Comparison of ENCODE assay signal across 7 mouse cellular contexts in genomic region chr4:149774094-149774470, GRCm38 (mm10). TPM values are rescaled to one million over a fixed set of nuclear protein-coding genes. Genes with fewer than 3 reads are reported as not detected.
DNase-seq lines count a peak whose midpoint lies in the region; ATAC-seq lines count a peak whose summit lies in the region.

Gene Slc25a33 (minus strand): TSS chr4:149774277.

- no peaks in the 10 kb centered on the region for H3K9me3 ChIP-seq in embryonic facial prominence, embryonic 10.5 days
- H3K9me3 ChIP-seq in limb, embryonic 11.5 days (ENCODE audit: control insufficient read depth, low read length), result no peaks in the 10 kb centered on the region
- no peaks in the 10 kb centered on the region for H3K9me3 ChIP-seq in midbrain, embryonic 14.5 days (ENCODE audit: control insufficient read depth, low read length)

- under 1% methylated on average over 51 of the region's 51 CpGs for WGBS in embryonic facial prominence, embryonic 10.5 days
- WGBS in limb, embryonic 11.5 days, result 0% methylated on average over 51 of the region's 51 CpGs
- under 1% methylated on average over 51 of the region's 51 CpGs for WGBS in midbrain, embryonic 14.5 days

- peaks cover 29% of the 10 kb centered on the region for H3K4me1 ChIP-seq in embryonic facial prominence, embryonic 10.5 days
- H3K4me1 ChIP-seq in limb, embryonic 11.5 days (ENCODE audit: control insufficient read depth, insufficient read depth, low read length), result 0 out of 2 replicates have a peak, but pooled peaks cover 7% of the 10 kb centered on the region
- peaks cover 16% of the 10 kb centered on the region for H3K4me1 ChIP-seq in midbrain, embryonic 14.5 days (ENCODE audit: control insufficient read depth, insufficient read depth, low read length)

- peak within 1 kb of the TSS; percentile 83 for H3K9ac ChIP-seq in limb, embryonic 11.5 days (ENCODE audit: low read length)
- H3K9ac ChIP-seq in midbrain, embryonic 14.5 days (replicated peaks; ENCODE audit: low read length), result peak within 1 kb of the TSS; percentile 79

- H3K4me3 ChIP-seq in embryonic facial prominence, embryonic 10.5 days, result peak within 1 kb of the TSS; percentile 72
- H3K4me3 ChIP-seq in limb, embryonic 11.5 days (ENCODE audit: low read depth, low read length), result peak within 1 kb of the TSS; percentile 50
- H3K4me3 ChIP-seq in midbrain, embryonic 14.5 days (replicated peaks; ENCODE audit: low read depth, low read length), result peak within 1 kb of the TSS; percentile 78

- ATAC-seq in granulocyte monocyte progenitor cell, adult 5-6 weeks (replicated peaks; ENCODE audit: poor library complexity, severe bottlenecking), result peak; percentile 94
- peak; percentile 96 for ATAC-seq in limb, embryonic 11.5 days (ENCODE audit: insufficient number of reproducible peaks, low FRiP score, low TSS enrichment, low read depth)
- ATAC-seq in midbrain, embryonic 14.5 days (ENCODE audit: low FRiP score, low TSS enrichment), result peak; percentile 97

- peak; percentile 99 for DNase-seq in adrenal gland, postnatal 10 days
- peak; percentile 96 for DNase-seq in embryonic facial prominence, embryonic 10.5 days (ENCODE audit: low spot score)
- DNase-seq in kidney, adult 11 months, result peak; percentile 97
- DNase-seq in limb, embryonic 11.5 days (ENCODE audit: low spot score), result peak; percentile 95
- peak; percentile 98 for DNase-seq in midbrain, embryonic 14.5 days
- peak; percentile 92 to 96 for DNase-seq in spleen, adult 18-20 months

- H3K36me3 ChIP-seq in embryonic facial prominence, embryonic 10.5 days (replicated peaks), result peaks cover 3% of the 10 kb centered on the region; the same call in 1 of the 2 replicates
- no peaks in the 10 kb centered on the region for H3K36me3 ChIP-seq in limb, embryonic 11.5 days (ENCODE audit: control insufficient read depth, insufficient read depth, low read length)
- no peaks in the 10 kb centered on the region for H3K36me3 ChIP-seq in midbrain, embryonic 14.5 days (ENCODE audit: control insufficient read depth, insufficient read depth, low read length)

- H3K27ac ChIP-seq in embryonic facial prominence, embryonic 10.5 days (replicated peaks), result peak within 1 kb of the TSS; percentile 85
- no peak within 1 kb of the TSS; the same call in 1 of the 2 replicates for H3K27ac ChIP-seq in limb, embryonic 11.5 days (replicated peaks; ENCODE audit: low read depth, low read length)
- peak within 1 kb of the TSS; percentile 85 for H3K27ac ChIP-seq in midbrain, embryonic 14.5 days (replicated peaks; ENCODE audit: low read depth, low read length)

- H3K27me3 ChIP-seq in embryonic facial prominence, embryonic 10.5 days (replicated peaks; ENCODE audit: low read depth, poor library complexity, severe bottlenecking), result peaks cover 33% of the 10 kb centered on the region
- H3K27me3 ChIP-seq in limb, embryonic 11.5 days (ENCODE audit: control insufficient read depth, insufficient read depth, low read length), result no peaks in the 10 kb centered on the region
- no peaks in the 10 kb centered on the region for H3K27me3 ChIP-seq in midbrain, embryonic 14.5 days (ENCODE audit: control insufficient read depth, insufficient read depth, low read length)

- peak within 1 kb of the TSS; percentile 98 for H3K4me2 ChIP-seq in limb, embryonic 11.5 days (ENCODE audit: low read depth, severe bottlenecking)
- H3K4me2 ChIP-seq in midbrain, embryonic 14.5 days (ENCODE audit: low read length), result peak within 1 kb of the TSS; percentile 98

RNA-seq across cellular contexts. Expression of gene Slc25a33, which starts in this region (rescaled TPM):
- 10 to 100 TPM; 24.3 to 34.0 TPM for total RNA-seq in adrenal gland, postnatal 10 days (2021)
- 17.6 and 18.7 TPM in 2 replicates for polyA plus RNA-seq in embryonic facial prominence, embryonic 10.5 days (2016; fragmentation: Nextera tagmentation; extraction: Ambion mirVana)
- 1.6 and 5.8 TPM in 2 replicates for total RNA-seq in granulocyte monocyte progenitor cell, adult 5-6 weeks (2014; fragmentation: Nextera tagmentation)
- 3.9 and 5.2 TPM in 2 replicates for total RNA-seq in granulocyte monocyte progenitor cell, adult 5-6 weeks (2017)
- polyA plus RNA-seq in limb, embryonic 11.5 days (2014; fragmentation: Nextera tagmentation; extraction: Ambion mirVana), result 28.9 and 29.7 TPM in 2 replicates
- polyA plus RNA-seq in midbrain, embryonic 14.5 days (2014; fragmentation: Nextera tagmentation; extraction: Ambion mirVana), result 29.1 and 31.2 TPM in 2 replicates
